Mouse (Mus musculus) embryo, embryonic 10 days (tissue): ENCODE results near the gene Gabpb2.
"Not testable (repeated sequence)": the region's sequence is repeated elsewhere in the genome, so short reads cannot be mapped to it uniquely, and the experiment has no call there.

Source experiments
- DNase-seq: peaks from one replicate; pipeline ENCODE4 v3.0.0-alpha.2; 2015; ENCODE audit warnings: low spot score

Gabpb2 gene

GRCm38 (mm10) chr3:95231298-95232221, 13.8 kb upstream of the Gabpb2 start, which contains the start of gene Mllt11:
Gene Mllt11, minus strand, starts transcription at chr3:95232171.
- DNase-seq: no peak

GRCm38 (mm10) chr3:95230495-95231297, 13.0 kb upstream of the Gabpb2 start:
- DNase-seq: peak; percentile 39

GRCm38 (mm10) chr3:95229781-95230494, 12.2 kb upstream of the Gabpb2 start:
- DNase-seq: peak; percentile 54

- DNase-seq: peak; percentile 38
Observed at GRCm38 (mm10) chr3:95228894-95229780, 11.4 kb upstream of the Gabpb2 start.

GRCm38 (mm10) chr3:95228148-95228893, 10.6 kb upstream of the Gabpb2 start, which contains the start of gene Cdc42se1:
Gene Cdc42se1, plus strand, starts transcription at chr3:95228732.
- DNase-seq: peak; percentile 96

GRCm38 (mm10) chr3:95227214-95227613, 9.5 kb upstream of the Gabpb2 start:
- no peak for DNase-seq

- peak; percentile 68 for DNase-seq
Observed at GRCm38 (mm10) chr3:95224295-95224694, 6.6 kb upstream of the Gabpb2 start.

- no peak for DNase-seq
Observed at GRCm38 (mm10) chr3:95223041-95223440, 5.3 kb upstream of the Gabpb2 start.

GRCm38 (mm10) chr3:95218466-95219137, 886 bp upstream of the Gabpb2 start:
- DNase-seq: no peak

- no peak for DNase-seq
Observed at GRCm38 (mm10) chr3:95216655-95217254, 961 bp downstream of the Gabpb2 start.

- DNase-seq: no peak
Observed at GRCm38 (mm10) chr3:95213609-95213975, 4.1 kb downstream of the Gabpb2 start.

GRCm38 (mm10) chr3:95212889-95213608, 4.7 kb downstream of the Gabpb2 start:
- DNase-seq: not testable (repeated sequence)

GRCm38 (mm10) chr3:95210585-95210984, 7.1 kb downstream of the Gabpb2 start:
- no peak for DNase-seq

GRCm38 (mm10) chr3:95208286-95208685, 9.4 kb downstream of the Gabpb2 start:
- DNase-seq: no peak

- DNase-seq: no peak
Observed at GRCm38 (mm10) chr3:95203880-95204279, 13.8 kb downstream of the Gabpb2 start.

GRCm38 (mm10) chr3:95200562-95200961, 17.2 kb downstream of the Gabpb2 start:
- DNase-seq: no peak

GRCm38 (mm10) chr3:95200132-95200531, 17.6 kb downstream of the Gabpb2 start:
- no peak for DNase-seq

- DNase-seq: no peak
Observed at GRCm38 (mm10) chr3:95199101-95199500, 18.6 kb downstream of the Gabpb2 start.

GRCm38 (mm10) chr3:95195772-95196171, 21.9 kb downstream of the Gabpb2 start:
- DNase-seq: no peak
